Mouse (Mus musculus) retina, postnatal 7 days (tissue): ENCODE results near the gene Fgfr3.

ENCODE experiments used
- DNase-seq: peaks from one replicate; pipeline ENCODE4 v3.0.0-alpha.2; 2012; ENCODE audit warnings: low read depth, low spot score

The Fgfr3 gene

GRCm38 (mm10) chr5:33697947-33698512 lies 23.4 kb upstream of the Fgfr3 start:
- no peak for DNase-seq

GRCm38 (mm10) chr5:33698669-33699068 lies 22.8 kb upstream of the Fgfr3 start:
- DNase-seq = no peak

GRCm38 (mm10) chr5:33700010-33700409 lies 21.5 kb upstream of the Fgfr3 start:
- no peak for DNase-seq

- no peak for DNase-seq
These were observed 19.6 kb upstream of the Fgfr3 start for GRCm38 (mm10) chr5:33701832-33702231.

GRCm38 (mm10) chr5:33703999-33704398 lies 17.5 kb upstream of the Fgfr3 start:
- no peak for DNase-seq

- no peak for DNase-seq
These were observed 16.4 kb upstream of the Fgfr3 start for GRCm38 (mm10) chr5:33704945-33705611.

GRCm38 (mm10) chr5:33705612-33706349 lies 15.7 kb upstream of the Fgfr3 start:
- no peak for DNase-seq

- no peak for DNase-seq
These were observed 15.2 kb upstream of the Fgfr3 start for GRCm38 (mm10) chr5:33706350-33706629.

- no peak for DNase-seq
These were observed 14.3 kb upstream of the Fgfr3 start for GRCm38 (mm10) chr5:33707163-33707562.

- no peak for DNase-seq
These were observed 12.4 kb upstream of the Fgfr3 start for GRCm38 (mm10) chr5:33709037-33709436.

GRCm38 (mm10) chr5:33712550-33712949 lies 8.9 kb upstream of the Fgfr3 start:
- no peak for DNase-seq

GRCm38 (mm10) chr5:33715182-33715581 lies 6.3 kb upstream of the Fgfr3 start:
- DNase-seq = no peak

- DNase-seq = no peak
These were observed 5.0 kb upstream of the Fgfr3 start for GRCm38 (mm10) chr5:33716467-33716866.

GRCm38 (mm10) chr5:33718460-33718859 lies 3.0 kb upstream of the Fgfr3 start:
- DNase-seq = no peak

GRCm38 (mm10) chr5:33720852-33721490 lies 503 bp upstream of the Fgfr3 start:
- DNase-seq = no peak

- DNase-seq = no peak
These were observed 968 bp downstream of the Fgfr3 start for GRCm38 (mm10) chr5:33722266-33723018.

- no peak for DNase-seq
These were observed 1.7 kb downstream of the Fgfr3 start for GRCm38 (mm10) chr5:33723019-33723640.

- no peak for DNase-seq
These were observed 2.4 kb downstream of the Fgfr3 start for GRCm38 (mm10) chr5:33723641-33724465.

- DNase-seq = no peak
These were observed 4.7 kb downstream of the Fgfr3 start for GRCm38 (mm10) chr5:33726081-33726647.

GRCm38 (mm10) chr5:33726891-33727290 lies 5.4 kb downstream of the Fgfr3 start:
- DNase-seq = no peak
